Mouse (Mus musculus): ENCODE data around the gene Fam57b. TPM values are rescaled to one million over a fixed set of nuclear protein-coding genes. Genes with fewer than 3 reads are reported as not detected.

The Fam57b gene
- total and polyA plus RNA-seq, 3 experiments, result 0.02 to 0.05 TPM; not detected in 1

- TF ChIP-seq GATA2 (IDR thresholded peaks at IDR 0.05; ENCODE audit: borderline replicate concordance, low read depth, low read length) (no peak), POLR2AphosphoS5 (IDR thresholded peaks at IDR 0.05; ENCODE audit: insufficient replicate concordance, low read depth, low read length) (no peak)
- Histone ChIP-seq H3K36me3 (replicated peaks) (peaks cover 50% of the 10 kb centered on the region), H3K27me3 (ENCODE audit: insufficient read depth, low read length) (peaks cover 5% of the 10 kb centered on the region; the same call in 1 of the 2 replicates), H3K4me3 (ENCODE audit: low read depth, low read length) (no peak within 1 kb of the TSS; the same call in 1 of the 2 replicates), H3K4me1 (ENCODE audit: insufficient read depth, low read depth, low read length) (peaks cover 36% of the 10 kb centered on the region), H3K9me3 (replicated peaks) (no peaks in the 10 kb centered on the region; the same call in 1 of the 2 replicates)
- DNase-seq (ENCODE audit: low spot score), result no peak
- no peak for ATAC-seq (ENCODE audit: extremely low read depth, insufficient number of reproducible peaks, low FRiP score, poor library complexity, severe bottlenecking)
Measured at GRCm38 (mm10) chr7:126766201-126766600, 31.3 kb upstream of the Fam57b start, which contains the start of gene Gdpd3. Gene Gdpd3 (plus strand): TSS chr7:126766334.

GRCm38 (mm10) chr7:126767001-126767400 lies 30.5 kb upstream of the Fam57b start:
- H3K9me3 ChIP-seq (replicated peaks), result no peaks in the 10 kb centered on the region; the same call in 1 of the 2 replicates
- H3K4me1 ChIP-seq (ENCODE audit: insufficient read depth, low read depth, low read length), result peaks cover 35% of the 10 kb centered on the region
- TF ChIP-seq POLR2AphosphoS5 (IDR thresholded peaks at IDR 0.05; ENCODE audit: insufficient replicate concordance, low read depth, low read length), result no peak
- no peak for TF ChIP-seq TAL1 (conservative IDR thresholded peaks at IDR 0.05; ENCODE audit: low read depth, low read length)
- no peak for TF ChIP-seq GATA1 (IDR thresholded peaks at IDR 0.05; ENCODE audit: borderline replicate concordance, low read length)
- DNase-seq (ENCODE audit: low spot score), result no peak
- no peak for ATAC-seq (ENCODE audit: extremely low read depth, insufficient number of reproducible peaks, low FRiP score, poor library complexity, severe bottlenecking)
- peaks cover 43% of the 10 kb centered on the region for H3K36me3 ChIP-seq (replicated peaks)
- H3K4me3 ChIP-seq (ENCODE audit: low read depth, low read length), result no peak overlapping the region; the same call in 1 of the 2 replicates
- H3K27me3 ChIP-seq (ENCODE audit: insufficient read depth, low read length), result peaks cover 5% of the 10 kb centered on the region; the same call in 1 of the 2 replicates

GRCm38 (mm10) chr7:126770784-126771183 lies 26.7 kb upstream of the Fam57b start:
- DNase-seq (ENCODE audit: low spot score), result peak; percentile 51
- ATAC-seq (ENCODE audit: extremely low read depth, insufficient number of reproducible peaks, low FRiP score, poor library complexity, severe bottlenecking), result no peak
- Histone ChIP-seq H3K4me1 (ENCODE audit: insufficient read depth, low read depth, low read length) (peaks cover 47% of the 10 kb centered on the region), H3K36me3 (replicated peaks) (peaks cover 8% of the 10 kb centered on the region), H3K27me3 (ENCODE audit: insufficient read depth, low read length) (peaks cover 5% of the 10 kb centered on the region; the same call in 1 of the 2 replicates), H3K9me3 (replicated peaks) (no peaks in the 10 kb centered on the region; the same call in 1 of the 2 replicates), H3K4me3 (ENCODE audit: low read depth, low read length) (peak overlapping the region; percentile 55; the same call in 1 of the 2 replicates)
- TF ChIP-seq TAL1 (conservative IDR thresholded peaks at IDR 0.05; ENCODE audit: low read depth, low read length), result no peak
- no peak for TF ChIP-seq POLR2AphosphoS5 (IDR thresholded peaks at IDR 0.05; ENCODE audit: insufficient replicate concordance, low read depth, low read length)
- no peak for TF ChIP-seq GATA2 (IDR thresholded peaks at IDR 0.05; ENCODE audit: borderline replicate concordance, low read depth, low read length)
- no peak for TF ChIP-seq GATA1 (IDR thresholded peaks at IDR 0.05; ENCODE audit: borderline replicate concordance, low read length)
- TF ChIP-seq CTCF (IDR thresholded peaks at IDR 0.05; ENCODE audit: low read depth, low read length), result no peak

GRCm38 (mm10) chr7:126773351-126773750 lies 24.1 kb upstream of the Fam57b start:
- H3K27me3 ChIP-seq (ENCODE audit: insufficient read depth, low read length), result peaks cover 1% of the 10 kb centered on the region; the same call in 1 of the 2 replicates
- H3K9me3 ChIP-seq (replicated peaks), result no peaks in the 10 kb centered on the region
- peaks cover 9% of the 10 kb centered on the region for H3K36me3 ChIP-seq (replicated peaks)
- peaks cover 61% of the 10 kb centered on the region for H3K4me1 ChIP-seq (ENCODE audit: insufficient read depth, low read depth, low read length)
- ATAC-seq (ENCODE audit: extremely low read depth, insufficient number of reproducible peaks, low FRiP score, poor library complexity, severe bottlenecking) (no peak), DNase-seq (ENCODE audit: low spot score) (no peak)
- TF ChIP-seq POLR2AphosphoS5 (IDR thresholded peaks at IDR 0.05; ENCODE audit: insufficient replicate concordance, low read depth, low read length) (no peak), CTCF (IDR thresholded peaks at IDR 0.05; ENCODE audit: low read depth, low read length) (no peak), TAL1 (conservative IDR thresholded peaks at IDR 0.05; ENCODE audit: low read depth, low read length) (no peak), GATA2 (IDR thresholded peaks at IDR 0.05; ENCODE audit: borderline replicate concordance, low read depth, low read length) (no peak), GATA1 (IDR thresholded peaks at IDR 0.05; ENCODE audit: borderline replicate concordance, low read length) (no peak)
- H3K4me3 ChIP-seq (ENCODE audit: low read depth, low read length), result no peak overlapping the region

- Histone ChIP-seq H3K4me1 (ENCODE audit: insufficient read depth, low read depth, low read length) (peaks cover 64% of the 10 kb centered on the region), H3K9me3 (replicated peaks) (no peaks in the 10 kb centered on the region), H3K4me3 (ENCODE audit: low read depth, low read length) (no peak overlapping the region), H3K27me3 (ENCODE audit: insufficient read depth, low read length) (no peaks in the 10 kb centered on the region), H3K36me3 (replicated peaks) (peaks cover 17% of the 10 kb centered on the region)
- no peak for DNase-seq (ENCODE audit: low spot score)
- ATAC-seq (ENCODE audit: extremely low read depth, insufficient number of reproducible peaks, low FRiP score, poor library complexity, severe bottlenecking), result no peak
- TF ChIP-seq TAL1 (conservative IDR thresholded peaks at IDR 0.05; ENCODE audit: low read depth, low read length) (no peak), GATA1 (IDR thresholded peaks at IDR 0.05; ENCODE audit: borderline replicate concordance, low read length) (no peak), CTCF (IDR thresholded peaks at IDR 0.05; ENCODE audit: low read depth, low read length) (no peak), POLR2AphosphoS5 (IDR thresholded peaks at IDR 0.05; ENCODE audit: insufficient replicate concordance, low read depth, low read length) (no peak), GATA2 (IDR thresholded peaks at IDR 0.05; ENCODE audit: borderline replicate concordance, low read depth, low read length) (no peak)
Measured at GRCm38 (mm10) chr7:126774463-126774862, 23.0 kb upstream of the Fam57b start.

- TF ChIP-seq POLR2AphosphoS5 (IDR thresholded peaks at IDR 0.05; ENCODE audit: insufficient replicate concordance, low read depth, low read length), result no peak
- TF ChIP-seq GATA2 (IDR thresholded peaks at IDR 0.05; ENCODE audit: borderline replicate concordance, low read depth, low read length), result no peak
- TF ChIP-seq TAL1 (conservative IDR thresholded peaks at IDR 0.05; ENCODE audit: low read depth, low read length), result no peak
- no peak for TF ChIP-seq GATA1 (IDR thresholded peaks at IDR 0.05; ENCODE audit: borderline replicate concordance, low read length)
- TF ChIP-seq CTCF (IDR thresholded peaks at IDR 0.05; ENCODE audit: low read depth, low read length), result no peak
- no peak for ATAC-seq (ENCODE audit: extremely low read depth, insufficient number of reproducible peaks, low FRiP score, poor library complexity, severe bottlenecking)
Measured at GRCm38 (mm10) chr7:126775185-126775977, 22.1 kb upstream of the Fam57b start.

More at GRCm38 (mm10) chr7:126775185-126775977, 22.1 kb upstream of the Fam57b start:
- Histone ChIP-seq H3K36me3 (replicated peaks) (peaks cover 17% of the 10 kb centered on the region), H3K27me3 (ENCODE audit: insufficient read depth, low read length) (no peaks in the 10 kb centered on the region), H3K9me3 (replicated peaks) (no peaks in the 10 kb centered on the region), H3K4me3 (ENCODE audit: low read depth, low read length) (no peak overlapping the region), H3K4me1 (ENCODE audit: insufficient read depth, low read depth, low read length) (peaks cover 71% of the 10 kb centered on the region)
- no peak for DNase-seq (ENCODE audit: low spot score)

All from G1E (cell line).